Mouse (Mus musculus) right cerebral cortex, postnatal 10 days (tissue): ENCODE measurements around the gene Rph3al.

ENCODE experiments used
- DNase-seq, 2 experiments: peaks; one replicate each; pipeline ENCODE4 v3.0.0; 2021; ENCODE audit warnings: low spot score in 2 of 2

Gene Rph3al

GRCm38 (mm10) chr11:75811900-75812299, 126.3 kb downstream of the Rph3al start:
- peak; percentile 66 to 71 for DNase-seq

- DNase-seq = no peak
Measured at GRCm38 (mm10) chr11:75810526-75810925, 127.7 kb downstream of the Rph3al start.

GRCm38 (mm10) chr11:75807486-75807885, 130.7 kb downstream of the Rph3al start:
- no peak for DNase-seq

- DNase-seq = no peak
Measured at GRCm38 (mm10) chr11:75801771-75802550, 136.3 kb downstream of the Rph3al start.

- DNase-seq = no peak
Measured at GRCm38 (mm10) chr11:75801369-75801768, 136.9 kb downstream of the Rph3al start.

GRCm38 (mm10) chr11:75796536-75797246, 141.5 kb downstream of the Rph3al start:
- no peak for DNase-seq

- peak; percentile 88 to 89 for DNase-seq
Measured at GRCm38 (mm10) chr11:75796029-75796445, 142.2 kb downstream of the Rph3al start, which contains the start of gene Doc2b. Gene Doc2b (minus strand): TSS chr11:75796049.

- no peak for DNase-seq
Measured at GRCm38 (mm10) chr11:75795321-75795636, 142.9 kb downstream of the Rph3al start.

- DNase-seq = no peak
Measured at GRCm38 (mm10) chr11:75794602-75795320, 143.5 kb downstream of the Rph3al start.

GRCm38 (mm10) chr11:75793351-75793750, 144.9 kb downstream of the Rph3al start:
- no peak for DNase-seq

- DNase-seq = no peak
Measured at GRCm38 (mm10) chr11:75792535-75792934, 145.7 kb downstream of the Rph3al start.

GRCm38 (mm10) chr11:75785897-75786296, 152.3 kb downstream of the Rph3al start:
- no peak for DNase-seq

- no peak for DNase-seq
Measured at GRCm38 (mm10) chr11:75783799-75784198, 154.4 kb downstream of the Rph3al start.

- peak; percentile 76 to 77 for DNase-seq
Measured at GRCm38 (mm10) chr11:75781919-75782318, 156.3 kb downstream of the Rph3al start.
